Mouse (Mus musculus) forebrain, embryonic 11.5 days (tissue): ENCODE measurements around the gene Arv1. TPM values are rescaled to one million over a fixed set of nuclear protein-coding genes. Genes with fewer than 3 reads are reported as not detected.

Experiments
- ATAC-seq: fragments of 200-750 bp; cut with Nextera tagmentation; replicated peaks from 2 replicates; pipeline ENCODE4 v1.8.0; 2017; ENCODE audit warnings: moderate TSS enrichment; ENCODE audit not compliant: low FRiP score
- DNase-seq: peaks from one replicate; pipeline ENCODE4 v3.0.0-alpha.2; 2017; ENCODE audit warnings: low spot score
- H3K27ac ChIP-seq: fragments of 300-500 bp; sonication (generic); 2 replicates; pipeline ENCODE4 v1.5.1; 2014; ENCODE audit warnings: low read depth, low read length
- H3K27me3 ChIP-seq: fragments of 300-500 bp; sonication (generic); 2 replicates; pipeline ENCODE4 v1.6.1; 2014; ENCODE audit warnings: mild to moderate bottlenecking, low read length, mixed read lengths; ENCODE audit not compliant: control insufficient read depth, insufficient read depth
- H3K36me3 ChIP-seq: fragments of 300-500 bp; sonication (generic); 2 replicates; pipeline ENCODE4 v1.6.1; 2014; ENCODE audit warnings: mild to moderate bottlenecking, low read length, moderate library complexity, mixed read lengths; ENCODE audit not compliant: control insufficient read depth, insufficient read depth
- H3K4me1 ChIP-seq: fragments of 300-500 bp; sonication (generic); replicated peaks from 2 replicates; pipeline ENCODE4 v1.6.1; 2014; ENCODE audit warnings: low read length, mixed read lengths; ENCODE audit not compliant: control insufficient read depth, insufficient read depth
- H3K4me2 ChIP-seq: fragments of 300-500 bp; sonication (generic); 2 replicates; pipeline ENCODE4 v1.6.1; 2014; ENCODE audit warnings: low read depth, mild to moderate bottlenecking, low read length, moderate library complexity, mixed read lengths; ENCODE audit not compliant: severe bottlenecking
- H3K4me3 ChIP-seq: fragments of 300-500 bp; sonication (generic); 2 replicates; pipeline ENCODE4 v1.5.1; 2014; ENCODE audit warnings: low read depth, low read length
- H3K9ac ChIP-seq: fragments of 300-500 bp; sonication (generic); 2 replicates; pipeline ENCODE4 v1.6.1; 2014; ENCODE audit warnings: low read length
- H3K9me3 ChIP-seq: fragments of 300-500 bp; sonication (generic); 2 replicates; pipeline ENCODE4 v1.6.1; 2016; ENCODE audit warnings: low read length, mixed read lengths; ENCODE audit not compliant: control insufficient read depth
- WGBS: fragments of 180-500 bp; shearing (Covaris S2); extraction: QIAGEN DNeasy Blood & Tissue Kit; methylation state at CpG from one replicate; pipeline ENCODE4 v1.1.7; 2014; 5-methylcytosine and 5-hydroxymethylcytosine counted together
- polyA plus RNA-seq: library from polyadenylated mRNA; unstranded; fragments of >200 nt; fragmentation: Nextera tagmentation; extraction: Ambion mirVana; gene quantifications from 2 replicates; pipeline ENCODE4 v1.2.1, GENCODE M21; 2014

Gene Arv1
- polyA plus RNA-seq, 1 experiment from 2014 or later: 38.2 TPM

- Histone ChIP-seq H3K9me3 (no peaks in the 10 kb centered on the region), H3K4me3 (no peak overlapping the region), H3K27me3 (no peaks in the 10 kb centered on the region), H3K9ac (no peak overlapping the region), H3K27ac (no peak overlapping the region), H3K4me1 (no peaks in the 10 kb centered on the region), H3K36me3 (peaks cover under 1% of the 10 kb centered on the region; the same call in 1 of the 2 replicates), H3K4me2 (no peak overlapping the region)
- no peak for DNase-seq
- 94% methylated on average over 1 of the region's 1 CpGs for WGBS
- no peak for ATAC-seq
Observed at GRCm38 (mm10) chr8:124739268-124739667, 17.3 kb downstream of the Arv1 start.

- 79% methylated on average over 13 of the region's 13 CpGs for WGBS
- no peak for DNase-seq
- H3K27ac ChIP-seq: no peak overlapping the region
- no peak overlapping the region for H3K4me2 ChIP-seq
- H3K9ac ChIP-seq: no peak overlapping the region
- H3K27me3 ChIP-seq: peaks cover 21% of the 10 kb centered on the region
- ATAC-seq: no peak
- no peak overlapping the region for H3K4me3 ChIP-seq
- no peaks in the 10 kb centered on the region for H3K9me3 ChIP-seq
- no peaks in the 10 kb centered on the region for H3K36me3 ChIP-seq
- peaks cover 3% of the 10 kb centered on the region; the same call in 1 of the 2 replicates for H3K4me1 ChIP-seq
Observed at GRCm38 (mm10) chr8:124746661-124747060, 24.7 kb downstream of the Arv1 start.

GRCm38 (mm10) chr8:124751191-124751590, 29.3 kb downstream of the Arv1 start:
- H3K9me3 ChIP-seq: no peaks in the 10 kb centered on the region
- H3K9ac ChIP-seq: peak overlapping the region; percentile 27
- DNase-seq (no peak), ATAC-seq (no peak)
- H3K36me3 ChIP-seq: no peaks in the 10 kb centered on the region
- peaks cover 37% of the 10 kb centered on the region for H3K27me3 ChIP-seq
- H3K4me1 ChIP-seq: peaks cover 8% of the 10 kb centered on the region; the same call in 1 of the 2 replicates
- peak overlapping the region; percentile 49 for H3K4me3 ChIP-seq
- H3K4me2 ChIP-seq: peak overlapping the region; percentile 74
- WGBS: under 1% methylated on average over 31 of the region's 31 CpGs
- H3K27ac ChIP-seq: no peak overlapping the region

DNA sequence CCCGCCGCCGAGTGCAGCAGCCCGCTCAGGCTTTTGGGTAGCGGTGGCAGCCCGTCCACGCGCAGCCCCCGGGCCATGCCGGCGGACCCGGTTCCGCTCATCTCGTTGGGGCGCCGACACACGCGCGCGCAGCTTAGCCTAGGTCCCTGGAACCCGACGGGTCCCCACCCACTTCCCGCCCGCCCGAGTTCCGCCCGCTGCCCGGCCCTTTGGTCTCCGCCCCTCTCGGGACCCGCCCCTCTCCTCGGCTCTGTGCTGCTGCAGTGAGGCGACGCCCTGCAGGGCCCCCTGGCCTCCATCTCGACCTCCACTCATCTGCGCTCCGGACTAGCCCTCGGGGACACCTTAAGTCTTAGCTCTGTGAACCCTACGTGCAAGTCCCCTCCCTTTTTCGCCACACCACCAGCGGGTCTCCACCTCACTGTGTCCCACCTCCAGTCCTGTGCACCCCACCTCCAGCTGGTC, 29.8 kb downstream of the Arv1 start, which contains the start of gene Fam89a:
Gene Fam89a, minus strand, starts transcription at position 124 of the 465 bp plus-strand sequence.
- Histone ChIP-seq H3K9me3 (no peaks in the 10 kb centered on the region), H3K4me2 (peak within 1 kb of the TSS; percentile 74), H3K4me1 (peaks cover 8% of the 10 kb centered on the region; the same call in 1 of the 2 replicates), H3K27ac (no peak within 1 kb of the TSS), H3K36me3 (no peaks in the 10 kb centered on the region), H3K9ac (peak within 1 kb of the TSS; percentile 27), H3K27me3 (peaks cover 37% of the 10 kb centered on the region), H3K4me3 (peak within 1 kb of the TSS; percentile 49)
- DNase-seq: peak; percentile 82
- WGBS: under 1% methylated on average over 38 of the region's 41 CpGs
- no peak; the same call in 1 of the 2 replicates for ATAC-seq

DNA sequence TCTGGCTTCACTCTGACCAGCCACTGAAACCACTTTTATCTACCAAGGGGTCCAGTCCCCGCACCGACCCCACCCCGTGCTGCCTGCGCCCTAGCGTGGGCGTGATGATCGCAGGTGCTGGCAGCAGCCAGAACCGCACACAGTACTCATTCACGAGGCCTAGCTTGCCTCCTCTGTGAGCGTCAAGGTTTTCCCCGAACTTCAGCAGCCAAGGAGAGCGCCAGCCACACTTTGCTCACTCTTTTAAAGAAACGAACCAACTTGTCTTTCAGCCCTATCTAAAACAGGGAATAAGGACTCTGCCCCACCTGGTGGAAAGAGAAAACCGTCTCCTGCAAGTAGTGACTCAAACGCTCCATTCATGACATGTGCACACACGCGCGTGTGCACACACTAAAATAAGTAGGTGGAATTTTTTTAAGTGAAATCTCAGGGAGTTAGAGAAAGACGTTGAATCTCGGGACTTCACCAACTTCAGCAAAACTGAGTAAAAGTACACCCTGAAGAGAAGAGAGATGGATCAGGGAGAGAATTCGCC, 30.5 kb downstream of the Arv1 start:
- peaks cover 37% of the 10 kb centered on the region for H3K27me3 ChIP-seq
- ATAC-seq: no peak
- 30% methylated on average over 21 of the region's 21 CpGs for WGBS
- peaks cover 8% of the 10 kb centered on the region; the same call in 1 of the 2 replicates for H3K4me1 ChIP-seq
- no peak overlapping the region for H3K27ac ChIP-seq
- H3K36me3 ChIP-seq: no peaks in the 10 kb centered on the region
- H3K4me2 ChIP-seq: no peak overlapping the region
- no peak overlapping the region for H3K9ac ChIP-seq
- no peak overlapping the region for H3K4me3 ChIP-seq
- DNase-seq: no peak
- no peaks in the 10 kb centered on the region for H3K9me3 ChIP-seq

- H3K27ac ChIP-seq: no peak overlapping the region
- DNase-seq (no peak), ATAC-seq (no peak)
- no peaks in the 10 kb centered on the region for H3K9me3 ChIP-seq
- 20% methylated on average over 11 of the region's 11 CpGs for WGBS
- 0 out of 2 replicates have a peak overlapping the region, but pooled peaks have one; percentile 5 for H3K4me2 ChIP-seq
- H3K27me3 ChIP-seq: peaks cover 37% of the 10 kb centered on the region
- H3K4me3 ChIP-seq: no peak overlapping the region
- no peaks in the 10 kb centered on the region for H3K36me3 ChIP-seq
- H3K4me1 ChIP-seq: peaks cover 8% of the 10 kb centered on the region; the same call in 1 of the 2 replicates
- no peak overlapping the region for H3K9ac ChIP-seq
Observed at GRCm38 (mm10) chr8:124754101-124754791, 32.3 kb downstream of the Arv1 start.

DNA sequence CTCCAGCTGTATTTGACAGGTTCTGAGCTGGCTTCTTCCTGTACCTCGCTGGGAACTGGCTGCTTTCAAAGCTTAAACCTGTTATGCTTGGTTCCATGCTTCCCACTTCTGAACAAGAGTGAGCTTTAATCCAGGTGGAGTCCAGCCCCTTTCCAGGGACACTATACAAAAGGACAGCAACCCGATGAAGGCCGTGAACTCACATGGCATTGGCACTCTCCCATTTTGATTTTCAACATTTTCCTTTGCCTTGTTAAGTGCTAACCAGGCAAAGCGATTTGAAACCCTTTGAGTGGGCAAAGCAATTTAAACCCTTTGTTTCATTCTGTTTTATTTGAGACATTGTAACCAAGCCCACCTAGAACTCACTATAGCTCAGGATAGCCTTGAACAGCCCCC, 32.9 kb downstream of the Arv1 start:
- no peak for DNase-seq
- Histone ChIP-seq H3K9me3 (no peaks in the 10 kb centered on the region), H3K4me2 (no peak overlapping the region), H3K4me1 (peaks cover 8% of the 10 kb centered on the region; the same call in 1 of the 2 replicates), H3K9ac (no peak overlapping the region), H3K27me3 (peaks cover 35% of the 10 kb centered on the region), H3K27ac (no peak overlapping the region), H3K4me3 (no peak overlapping the region), H3K36me3 (no peaks in the 10 kb centered on the region)
- WGBS: 40% methylated on average over 4 of the region's 4 CpGs
- ATAC-seq: no peak

DNA sequence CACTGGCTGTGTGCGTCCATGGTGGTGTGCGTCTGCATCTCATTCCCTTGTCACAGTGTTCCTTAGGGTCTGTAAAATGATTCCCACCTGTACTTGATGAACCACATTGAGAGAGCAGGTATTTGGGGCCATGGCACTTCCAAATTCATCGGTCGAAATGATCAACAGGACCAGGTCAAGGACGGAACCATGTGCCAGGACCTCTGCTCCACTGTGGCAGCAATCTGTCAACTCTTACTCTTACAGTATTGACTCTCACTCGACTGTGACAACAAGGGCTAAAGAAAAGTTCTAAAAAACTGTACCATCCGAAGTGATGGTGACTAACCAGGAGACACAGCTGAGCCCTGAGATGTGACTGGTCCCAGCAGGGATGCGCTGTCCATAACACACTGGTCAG, 33.5 kb downstream of the Arv1 start:
- DNase-seq (no peak), ATAC-seq (no peak)
- no peaks in the 10 kb centered on the region for H3K36me3 ChIP-seq
- H3K4me3 ChIP-seq: no peak overlapping the region
- H3K27ac ChIP-seq: no peak overlapping the region
- no peaks in the 10 kb centered on the region for H3K9me3 ChIP-seq
- H3K27me3 ChIP-seq: peaks cover 29% of the 10 kb centered on the region
- 84% methylated on average over 8 of the region's 8 CpGs for whole genome bisulfite sequencing
- no peak overlapping the region for H3K9ac ChIP-seq
- H3K4me2 ChIP-seq: no peak overlapping the region
- peaks cover 8% of the 10 kb centered on the region; the same call in 1 of the 2 replicates for H3K4me1 ChIP-seq
